Mouse (Mus musculus): ENCODE results near the gene Rapgef6.

Gene Rapgef6

DNA sequence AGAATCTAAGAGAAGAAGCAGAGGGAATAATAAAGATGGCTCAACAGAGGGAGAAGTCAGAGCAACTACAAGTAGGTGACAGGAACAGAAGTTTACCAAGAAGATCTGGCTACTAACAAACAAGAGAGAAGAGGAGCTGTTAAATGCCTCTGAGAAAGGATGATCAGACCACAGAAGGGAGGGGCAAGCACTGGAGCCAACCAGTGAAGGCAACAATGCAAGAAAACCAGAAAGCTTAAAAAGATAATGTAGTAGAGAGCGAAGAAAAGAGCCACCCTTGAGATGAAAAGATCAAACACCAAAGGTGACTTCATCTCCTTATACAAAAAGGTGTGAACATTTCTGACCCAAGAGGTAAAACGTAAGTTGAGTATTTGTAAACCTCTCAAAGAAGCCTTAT, 218.7 kb downstream of the Rapgef6 start:
- no peak for DNase-seq

DNA sequence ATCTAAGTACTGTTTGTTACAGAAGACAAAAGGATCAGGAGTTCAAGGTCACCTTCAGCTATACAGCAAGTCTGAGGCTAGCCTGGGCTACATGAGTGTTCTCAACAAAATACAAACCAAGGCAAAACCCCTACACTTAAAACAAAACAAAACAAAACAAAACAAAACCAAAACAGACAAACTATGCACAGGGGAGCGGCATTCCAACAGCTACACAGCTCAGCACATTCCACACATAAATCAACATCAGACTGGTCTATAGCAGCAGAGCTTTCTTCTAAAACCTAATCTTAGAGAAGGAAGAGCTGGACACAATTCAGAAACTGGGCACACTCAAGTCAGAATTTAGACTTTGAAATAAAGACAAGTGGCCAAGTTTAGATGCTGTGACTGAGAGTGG, 221.6 kb downstream of the Rapgef6 start:
- DNase-seq = no peak
